Mouse (Mus musculus): ENCODE measurements around the gene Gm8237. TPM values are rescaled to one million over a fixed set of nuclear protein-coding genes. Genes with fewer than 3 reads are reported as not detected.
"Not testable (repeated sequence)": the region's sequence is repeated elsewhere in the genome, so short reads cannot be mapped to it uniquely, and the experiment has no call there.

Gene Gm8237
- polyA plus RNA-seq (2012; rRNA removed): not detected in 2 replicates

- H3K27me3 ChIP-seq (ENCODE audit: control insufficient read depth, insufficient read depth, low read length); H3K4me3 ChIP-seq (ENCODE audit: control insufficient read depth, insufficient read depth, low read length); H3K4me1 ChIP-seq (replicated peaks; ENCODE audit: control insufficient read depth, insufficient read depth, low read length); H3K27ac ChIP-seq (ENCODE audit: control insufficient read depth, insufficient read depth, low read length); H3K36me3 ChIP-seq (ENCODE audit: control insufficient read depth, insufficient read depth, low read length); DNase-seq: not testable (repeated sequence)
- 2% methylated on average over 22 of the region's 22 CpGs for WGBS
Observed at GRCm38 (mm10) chr14:5880241-5880640, at the start of gene Gm8237. Gene Gm8237, minus strand, starts transcription at chr14:5880382.

- H3K4me3 ChIP-seq (ENCODE audit: control insufficient read depth, insufficient read depth, low read length); H3K27me3 ChIP-seq (ENCODE audit: control insufficient read depth, insufficient read depth, low read length); H3K4me1 ChIP-seq (replicated peaks; ENCODE audit: control insufficient read depth, insufficient read depth, low read length); DNase-seq; H3K27ac ChIP-seq (ENCODE audit: control insufficient read depth, insufficient read depth, low read length); H3K36me3 ChIP-seq (ENCODE audit: control insufficient read depth, insufficient read depth, low read length): not testable (repeated sequence)
- WGBS: 84% methylated on average over 7 of the region's 7 CpGs
Observed at GRCm38 (mm10) chr14:5923276-5923675, 43.1 kb upstream of the Gm8237 start.

GRCm38 (mm10) chr14:5918330-5918942 is 38.3 kb upstream of the Gm8237 start:
- DNase-seq: peak; percentile 1
- not testable (repeated sequence) for H3K27me3 ChIP-seq (ENCODE audit: control insufficient read depth, insufficient read depth, low read length); H3K36me3 ChIP-seq (ENCODE audit: control insufficient read depth, insufficient read depth, low read length); H3K27ac ChIP-seq (ENCODE audit: control insufficient read depth, insufficient read depth, low read length); H3K4me1 ChIP-seq (replicated peaks; ENCODE audit: control insufficient read depth, insufficient read depth, low read length); H3K4me3 ChIP-seq (ENCODE audit: control insufficient read depth, insufficient read depth, low read length)
- WGBS: 83% methylated on average over 4 of the region's 4 CpGs

GRCm38 (mm10) chr14:5913701-5914100 is 33.5 kb upstream of the Gm8237 start:
- H3K4me3 ChIP-seq (ENCODE audit: control insufficient read depth, insufficient read depth, low read length); H3K36me3 ChIP-seq (ENCODE audit: control insufficient read depth, insufficient read depth, low read length); H3K27me3 ChIP-seq (ENCODE audit: control insufficient read depth, insufficient read depth, low read length); H3K27ac ChIP-seq (ENCODE audit: control insufficient read depth, insufficient read depth, low read length); H3K4me1 ChIP-seq (replicated peaks; ENCODE audit: control insufficient read depth, insufficient read depth, low read length): not testable (repeated sequence)
- DNase-seq: peak; percentile 1
- WGBS: 89% methylated on average over 2 of the region's 2 CpGs

GRCm38 (mm10) chr14:5879791-5880190 is 391 bp downstream of the Gm8237 start:
- H3K4me1 ChIP-seq (replicated peaks; ENCODE audit: control insufficient read depth, insufficient read depth, low read length); H3K27ac ChIP-seq (ENCODE audit: control insufficient read depth, insufficient read depth, low read length); H3K36me3 ChIP-seq (ENCODE audit: control insufficient read depth, insufficient read depth, low read length); H3K27me3 ChIP-seq (ENCODE audit: control insufficient read depth, insufficient read depth, low read length); DNase-seq; H3K4me3 ChIP-seq (ENCODE audit: control insufficient read depth, insufficient read depth, low read length): not testable (repeated sequence)
- 4% methylated on average over 26 of the region's 28 CpGs for WGBS

GRCm38 (mm10) chr14:5879136-5879535 is 1.0 kb downstream of the Gm8237 start:
- WGBS: 21% methylated on average over 7 of the region's 11 CpGs
- DNase-seq: not testable (repeated sequence)

GRCm38 (mm10) chr14:5855911-5856310 is 24.3 kb downstream of the Gm8237 start:
- 86% methylated on average over 3 of the region's 3 CpGs for WGBS
- H3K27me3 ChIP-seq (ENCODE audit: control insufficient read depth, insufficient read depth, low read length); H3K4me1 ChIP-seq (replicated peaks; ENCODE audit: control insufficient read depth, insufficient read depth, low read length); H3K36me3 ChIP-seq (ENCODE audit: control insufficient read depth, insufficient read depth, low read length); H3K4me3 ChIP-seq (ENCODE audit: control insufficient read depth, insufficient read depth, low read length); H3K27ac ChIP-seq (ENCODE audit: control insufficient read depth, insufficient read depth, low read length): not testable (repeated sequence)
- DNase-seq: peak; percentile 1

More at GRCm38 (mm10) chr14:5879136-5879535, 1.0 kb downstream of the Gm8237 start:
- H3K4me1 ChIP-seq (replicated peaks; ENCODE audit: control insufficient read depth, insufficient read depth, low read length); H3K4me3 ChIP-seq (ENCODE audit: control insufficient read depth, insufficient read depth, low read length); H3K36me3 ChIP-seq (ENCODE audit: control insufficient read depth, insufficient read depth, low read length); H3K27me3 ChIP-seq (ENCODE audit: control insufficient read depth, insufficient read depth, low read length); H3K27ac ChIP-seq (ENCODE audit: control insufficient read depth, insufficient read depth, low read length): not testable (repeated sequence)

GRCm38 (mm10) chr14:5830229-5830628 is 50.0 kb downstream of the Gm8237 start, which contains the start of gene Gm3424:
Gene Gm3424, minus strand, starts transcription at chr14:5830329.
- not testable (repeated sequence) for H3K4me1 ChIP-seq (replicated peaks; ENCODE audit: control insufficient read depth, insufficient read depth, low read length); H3K27me3 ChIP-seq (ENCODE audit: control insufficient read depth, insufficient read depth, low read length); H3K4me3 ChIP-seq (ENCODE audit: control insufficient read depth, insufficient read depth, low read length); DNase-seq; H3K27ac ChIP-seq (ENCODE audit: control insufficient read depth, insufficient read depth, low read length); H3K36me3 ChIP-seq (ENCODE audit: control insufficient read depth, insufficient read depth, low read length)
- WGBS: no CpG with 5 or more reads among the region's 3 CpGs

- not testable (repeated sequence) for H3K27ac ChIP-seq (ENCODE audit: control insufficient read depth, insufficient read depth, low read length); H3K36me3 ChIP-seq (ENCODE audit: control insufficient read depth, insufficient read depth, low read length); DNase-seq; H3K4me1 ChIP-seq (replicated peaks; ENCODE audit: control insufficient read depth, insufficient read depth, low read length); H3K27me3 ChIP-seq (ENCODE audit: control insufficient read depth, insufficient read depth, low read length); H3K4me3 ChIP-seq (ENCODE audit: control insufficient read depth, insufficient read depth, low read length)
- WGBS: no CpG with 5 or more reads among the region's 47 CpGs
Observed at GRCm38 (mm10) chr14:5812699-5813356, 67.4 kb downstream of the Gm8237 start.

Measured in thymus, adult 2 months (tissue).